Mouse (Mus musculus): ENCODE results near the gene Zfp335.

Gene Zfp335

DNA sequence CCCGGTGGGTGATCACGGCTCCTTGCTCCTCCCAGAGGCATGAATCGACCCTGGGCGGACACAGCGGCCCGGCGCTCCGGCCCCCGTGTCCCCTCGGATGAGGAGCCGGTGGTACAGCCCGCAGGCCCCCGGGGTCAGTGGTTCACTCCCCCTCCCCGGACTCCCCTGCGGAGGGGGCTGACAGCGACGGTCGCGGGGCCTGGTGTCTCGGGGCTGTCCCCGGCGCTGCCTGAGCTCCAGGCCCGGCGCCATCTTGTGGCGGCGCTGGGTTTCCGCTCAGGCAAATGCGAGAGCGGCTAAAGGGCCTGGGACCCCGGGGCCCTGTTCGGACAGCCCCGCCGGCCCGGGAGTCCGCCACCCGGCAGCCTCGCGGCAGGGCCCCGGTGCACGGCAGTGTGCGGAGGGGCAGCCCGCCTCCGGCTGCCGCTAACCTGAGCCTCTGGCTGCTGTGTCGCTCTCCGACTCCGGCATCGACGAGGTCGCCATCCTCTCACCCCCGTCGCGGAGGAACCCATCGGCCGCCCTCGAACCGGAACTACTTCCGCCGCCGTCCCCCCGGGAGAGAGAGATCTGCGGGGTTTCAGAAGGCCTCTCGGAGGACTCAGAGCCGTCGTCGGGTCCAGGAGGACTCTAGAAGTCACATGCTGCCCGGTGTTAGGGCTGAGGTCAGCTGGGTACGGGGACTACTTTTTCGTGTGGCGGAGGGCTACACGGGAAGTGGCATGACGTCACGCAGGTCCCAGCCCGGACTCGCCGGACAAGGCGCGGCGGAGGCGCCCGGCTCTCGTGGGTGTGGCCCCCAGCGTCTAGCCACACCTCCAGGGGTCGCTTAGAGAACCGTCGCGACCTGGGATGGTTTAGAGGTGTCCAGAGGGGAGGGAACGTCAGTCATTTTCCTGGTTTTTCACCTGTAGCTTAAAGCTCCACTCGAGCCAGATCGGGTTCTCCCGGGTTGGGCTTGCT is at the start of gene Zfp335:
Gene Zfp335 (minus strand): TSS at position 672 of the 963 bp plus-strand sequence.
- in situ Hi-C loops (cut with MboI; ENCODE audit: low sequenced_read_pairs): no loop called here

- in situ Hi-C loops (cut with MboI; ENCODE audit: low sequenced_read_pairs): loop anchor here (25.0 kb wide), 1 partner anchor 301 kb away; no protein-coding TSS in a partner anchor
Measured at GRCm38 (mm10) chr2:164960716-164961441, 49.3 kb upstream of the Zfp335 start, which contains the start of gene Slc12a5. Gene Slc12a5, plus strand, starts transcription at chr2:164960802.

GRCm38 (mm10) chr2:164957548-164958315 is 46.2 kb upstream of the Zfp335 start:
- in situ Hi-C loops (cut with MboI; ENCODE audit: low sequenced_read_pairs): loop anchor here (25.0 kb wide), 1 partner anchor 305 kb away; no protein-coding TSS in a partner anchor

DNA sequence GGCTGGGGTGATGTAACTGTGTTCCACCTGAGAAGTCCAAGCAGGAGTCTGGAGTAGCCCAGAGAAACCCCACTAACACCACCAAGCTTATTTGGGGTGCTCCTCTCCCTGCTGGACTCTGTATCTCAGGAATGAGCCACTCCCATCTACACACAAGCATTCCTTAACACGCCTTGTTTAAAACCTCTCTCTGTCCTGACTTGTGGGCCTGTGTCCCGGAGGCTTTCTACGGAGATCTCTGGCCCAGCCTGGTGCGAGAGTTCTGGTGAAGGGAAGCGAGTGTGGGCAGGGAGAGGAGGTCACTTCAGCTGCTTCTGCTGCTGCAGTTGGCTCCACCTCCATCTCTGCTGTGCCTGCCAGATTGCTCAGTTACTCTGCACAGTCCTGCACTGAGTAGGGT is 44.6 kb upstream of the Zfp335 start:
- in situ Hi-C loops (cut with MboI; ENCODE audit: low sequenced_read_pairs): loop anchor here (25.0 kb wide), 1 partner anchor 306 kb away; no protein-coding TSS in a partner anchor

GRCm38 (mm10) chr2:164955725-164956124 is 44.2 kb upstream of the Zfp335 start:
- in situ Hi-C loops (cut with MboI; ENCODE audit: low sequenced_read_pairs): loop anchor here (25.0 kb wide), 1 partner anchor 307 kb away; no protein-coding TSS in a partner anchor

- in situ Hi-C loops (cut with MboI; ENCODE audit: low sequenced_read_pairs): loop anchor here (25.0 kb wide), 1 partner anchor 309 kb away; no protein-coding TSS in a partner anchor
Measured at GRCm38 (mm10) chr2:164953224-164953623, 41.7 kb upstream of the Zfp335 start.

DNA sequence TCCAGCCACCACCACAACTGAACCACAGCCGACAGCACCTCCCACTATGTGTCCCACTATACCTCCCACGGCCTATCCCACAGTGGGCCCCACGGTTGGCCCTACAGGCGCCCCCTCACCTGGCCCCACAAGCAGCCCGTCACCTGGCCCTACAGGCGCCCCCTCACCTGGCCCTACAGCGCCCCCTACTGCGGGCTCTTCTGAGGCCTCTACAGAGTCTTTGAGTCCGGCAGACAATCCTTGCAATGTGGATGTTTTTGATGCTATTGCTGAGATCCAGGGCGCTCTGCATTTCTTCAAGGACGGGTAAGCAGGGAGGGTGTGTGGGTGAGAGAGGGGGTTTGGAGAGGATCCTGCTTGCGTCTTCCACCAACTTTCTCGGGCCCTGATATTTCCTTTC is 40.9 kb upstream of the Zfp335 start:
- in situ Hi-C loops (cut with MboI; ENCODE audit: low sequenced_read_pairs): loop anchor here (25.0 kb wide), 1 partner anchor 310 kb away; no protein-coding TSS in a partner anchor

GRCm38 (mm10) chr2:164951745-164952144 is 40.2 kb upstream of the Zfp335 start:
- in situ Hi-C loops (cut with MboI; ENCODE audit: low sequenced_read_pairs): loop anchor here (25.0 kb wide), 1 partner anchor 311 kb away; no protein-coding TSS in a partner anchor

GRCm38 (mm10) chr2:164950501-164950900 is 38.9 kb upstream of the Zfp335 start:
- in situ Hi-C loops (cut with MboI; ENCODE audit: low sequenced_read_pairs): loop anchor here (25.0 kb wide), 1 partner anchor 312 kb away; no protein-coding TSS in a partner anchor

DNA sequence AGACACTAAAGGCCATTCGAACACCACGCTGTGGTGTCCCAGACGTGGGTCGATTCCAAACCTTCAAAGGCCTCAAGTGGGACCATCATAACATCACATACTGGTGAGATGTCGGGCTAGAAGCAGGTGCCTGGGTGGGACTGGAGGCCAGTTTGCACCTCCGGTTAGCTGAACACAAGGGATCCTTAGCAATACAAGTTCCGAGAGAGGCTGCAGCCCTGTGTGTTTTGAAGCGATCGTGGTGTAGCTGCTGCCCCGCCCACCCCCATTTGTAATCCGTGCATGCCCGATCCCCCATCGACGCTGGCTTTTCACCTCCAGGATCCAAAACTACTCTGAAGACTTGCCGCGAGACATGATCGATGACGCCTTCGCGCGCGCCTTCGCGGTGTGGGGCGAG is 37.4 kb upstream of the Zfp335 start:
- in situ Hi-C loops (cut with MboI; ENCODE audit: low sequenced_read_pairs): no loop called here

DNA sequence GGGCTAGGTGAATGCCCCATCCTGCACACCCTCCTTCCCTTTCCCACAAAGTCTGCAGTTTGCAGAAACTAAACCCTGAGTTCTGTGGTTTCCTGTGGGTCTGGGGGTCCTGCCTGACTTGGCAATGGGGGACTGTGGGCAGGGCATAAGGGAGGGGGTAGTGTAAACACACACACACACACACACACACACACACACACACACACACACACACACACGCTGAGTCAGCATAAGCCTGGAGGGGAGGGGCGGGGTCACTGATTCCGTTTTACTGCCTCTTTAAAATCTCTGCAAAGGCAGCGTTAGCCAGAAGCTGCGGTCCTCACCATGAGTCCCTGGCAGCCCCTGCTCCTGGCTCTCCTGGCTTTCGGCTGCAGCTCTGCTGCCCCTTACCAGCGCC is 36.4 kb upstream of the Zfp335 start:
- in situ Hi-C loops (cut with MboI; ENCODE audit: low sequenced_read_pairs): no loop called here

- in situ Hi-C loops (cut with MboI; ENCODE audit: low sequenced_read_pairs): no loop called here
Measured at GRCm38 (mm10) chr2:164947506-164947905, 35.9 kb upstream of the Zfp335 start.

GRCm38 (mm10) chr2:164942692-164943290 is 31.2 kb upstream of the Zfp335 start:
- in situ Hi-C loops (cut with MboI; ENCODE audit: low sequenced_read_pairs): no loop called here

DNA sequence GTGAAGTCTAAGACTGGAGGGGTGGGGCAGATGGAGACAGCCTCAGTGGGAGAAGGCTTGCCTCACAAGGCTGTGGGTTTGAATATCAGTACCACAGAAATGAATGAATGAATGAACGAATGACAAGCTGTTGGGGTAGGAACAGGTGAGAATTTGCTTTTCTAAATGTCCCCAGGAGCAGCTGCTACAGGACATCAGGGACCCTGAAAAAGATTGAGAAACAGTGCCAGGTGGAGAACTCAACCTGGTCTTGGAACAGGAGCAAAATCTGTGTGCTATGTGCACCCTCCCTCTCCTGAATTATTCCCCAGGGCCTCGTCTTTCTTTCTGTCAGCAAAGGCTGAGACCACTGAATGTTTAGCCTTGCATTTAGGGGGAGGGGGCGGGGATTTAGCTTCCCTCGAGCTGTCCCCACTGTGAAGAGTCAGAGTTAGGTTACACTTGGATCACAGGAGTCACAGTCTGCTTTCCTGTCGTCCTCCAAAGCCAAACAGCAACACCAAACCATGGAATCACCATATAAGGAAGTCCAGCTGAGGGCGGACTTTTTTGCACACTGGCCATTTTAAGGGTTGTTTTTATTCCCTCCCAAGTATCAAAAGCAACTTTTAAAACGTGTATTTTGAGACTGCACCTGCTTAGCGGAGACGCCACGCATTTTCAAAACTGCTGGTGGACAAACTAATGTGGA is 28.7 kb upstream of the Zfp335 start, which contains the start of gene Mmp9:
Gene Mmp9 (plus strand): TSS at position 641 of the 691 bp plus-strand sequence.
- in situ Hi-C loops (cut with MboI; ENCODE audit: low sequenced_read_pairs): no loop called here

GRCm38 (mm10) chr2:164939106-164939505 is 27.5 kb upstream of the Zfp335 start:
- in situ Hi-C loops (cut with MboI; ENCODE audit: low sequenced_read_pairs): no loop called here

DNA sequence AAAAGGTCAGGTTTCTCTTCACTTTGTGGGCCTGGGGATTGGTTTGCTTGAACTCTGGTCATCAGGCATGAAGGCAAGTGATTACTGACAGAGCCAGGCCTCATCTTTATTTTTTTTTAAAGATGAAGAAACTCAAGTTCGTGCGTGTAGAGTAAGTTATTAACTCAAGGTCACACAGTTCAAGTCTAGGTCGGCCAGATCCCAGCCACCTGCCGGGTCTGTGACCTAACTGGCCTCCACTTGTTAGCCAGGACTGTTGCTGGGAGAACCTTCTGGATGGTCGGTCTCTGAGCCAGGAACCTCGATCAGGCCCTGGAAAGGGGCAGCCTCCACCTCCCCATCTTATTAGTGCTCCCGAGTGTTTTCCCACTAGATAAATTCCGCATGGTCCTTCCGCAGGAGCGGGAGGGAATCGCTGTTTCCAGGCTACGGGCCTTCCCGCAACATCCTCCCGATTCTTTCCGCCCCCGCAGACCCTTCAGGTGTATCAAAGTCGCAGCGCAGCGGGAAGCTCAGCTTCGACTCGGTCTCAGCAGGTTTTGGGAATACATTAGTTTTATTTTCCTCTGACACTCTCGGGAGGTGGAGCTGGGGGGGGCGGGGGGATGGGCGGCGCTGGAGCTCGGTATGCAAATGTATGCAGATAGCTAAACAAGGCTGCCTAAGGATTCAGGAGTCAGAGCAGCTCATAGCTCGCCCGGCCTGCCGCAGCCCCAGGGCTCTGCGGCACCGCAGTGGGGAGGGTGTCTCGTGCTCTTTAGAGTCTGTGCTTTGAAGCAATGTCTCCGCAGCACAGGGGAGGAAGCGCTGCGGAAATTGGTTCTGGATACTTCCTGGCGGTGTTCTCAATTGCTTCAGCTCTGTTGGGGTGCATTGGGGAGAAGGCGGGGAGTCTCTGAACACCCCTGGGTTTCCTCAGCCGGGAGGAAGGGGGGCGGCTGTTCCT is 26.9 kb upstream of the Zfp335 start:
- in situ Hi-C loops (cut with MboI; ENCODE audit: low sequenced_read_pairs): no loop called here

GRCm38 (mm10) chr2:164935991-164936390 is 24.4 kb upstream of the Zfp335 start:
- in situ Hi-C loops (cut with MboI; ENCODE audit: low sequenced_read_pairs): no loop called here

- in situ Hi-C loops (cut with MboI; ENCODE audit: low sequenced_read_pairs): no loop called here
Measured at GRCm38 (mm10) chr2:164933534-164933933, 22.0 kb upstream of the Zfp335 start.

All from CH12F3 (cell line).